Mouse (Mus musculus) mesoderm, embryonic 11.5 days (tissue): ENCODE measurements around the gene Cd81.

Experiments
- DNase-seq: peaks from one replicate; pipeline ENCODE4 v3.0.0-alpha.2; 2012; ENCODE audit warnings: low read depth, low spot score

The Cd81 gene

GRCm38 (mm10) chr7:143020764-143021163, 31.8 kb upstream of the Cd81 start:
- no peak for DNase-seq

GRCm38 (mm10) chr7:143021356-143022164, 31.0 kb upstream of the Cd81 start:
- no peak for DNase-seq

GRCm38 (mm10) chr7:143023499-143023898, 29.0 kb upstream of the Cd81 start:
- no peak for DNase-seq

- DNase-seq = no peak
Observed at GRCm38 (mm10) chr7:143024293-143024692, 28.2 kb upstream of the Cd81 start.

- no peak for DNase-seq
Observed at GRCm38 (mm10) chr7:143025496-143025895, 27.0 kb upstream of the Cd81 start.

- DNase-seq = no peak
Observed at GRCm38 (mm10) chr7:143027196-143027595, 25.3 kb upstream of the Cd81 start.

GRCm38 (mm10) chr7:143031816-143032215, 20.7 kb upstream of the Cd81 start:
- no peak for DNase-seq

GRCm38 (mm10) chr7:143033581-143033980, 19.0 kb upstream of the Cd81 start:
- no peak for DNase-seq

- DNase-seq = no peak
Observed at GRCm38 (mm10) chr7:143034112-143034511, 18.4 kb upstream of the Cd81 start.

GRCm38 (mm10) chr7:143034519-143035450, 17.8 kb upstream of the Cd81 start:
- no peak for DNase-seq

- DNase-seq = no peak
Observed at GRCm38 (mm10) chr7:143036787-143037186, 15.8 kb upstream of the Cd81 start.

- DNase-seq = no peak
Observed at GRCm38 (mm10) chr7:143037306-143037705, 15.2 kb upstream of the Cd81 start.

GRCm38 (mm10) chr7:143038174-143038931, 14.2 kb upstream of the Cd81 start:
- DNase-seq = no peak

- no peak for DNase-seq
Observed at GRCm38 (mm10) chr7:143040561-143040960, 12.0 kb upstream of the Cd81 start.

GRCm38 (mm10) chr7:143041138-143041822, 11.3 kb upstream of the Cd81 start:
- no peak for DNase-seq

GRCm38 (mm10) chr7:143042089-143042488, 10.4 kb upstream of the Cd81 start:
- no peak for DNase-seq

GRCm38 (mm10) chr7:143042897-143043300, 9.6 kb upstream of the Cd81 start:
- no peak for DNase-seq

- no peak for DNase-seq
Observed at GRCm38 (mm10) chr7:143044049-143044825, 8.3 kb upstream of the Cd81 start.

- no peak for DNase-seq
Observed at GRCm38 (mm10) chr7:143044826-143045206, 7.7 kb upstream of the Cd81 start.

- no peak for DNase-seq
Observed at GRCm38 (mm10) chr7:143046358-143046757, 6.2 kb upstream of the Cd81 start.
